Mouse (Mus musculus) layer of hippocampus, adult 9-11 months (tissue): ENCODE data around the gene Gm10382.

Experiments used
- DNase-seq: peaks from one replicate; pipeline ENCODE4 v3.0.0; 2022

The Gm10382 gene

GRCm38 (mm10) chr5:125389131-125389578 lies at the start of gene Gm10382:
Gene Gm10382, plus strand, starts transcription at chr5:125389322.
- DNase-seq: peak; percentile 89

GRCm38 (mm10) chr5:125339851-125340531 lies 49.1 kb upstream of the Gm10382 start:
- DNase-seq: no peak

DNA sequence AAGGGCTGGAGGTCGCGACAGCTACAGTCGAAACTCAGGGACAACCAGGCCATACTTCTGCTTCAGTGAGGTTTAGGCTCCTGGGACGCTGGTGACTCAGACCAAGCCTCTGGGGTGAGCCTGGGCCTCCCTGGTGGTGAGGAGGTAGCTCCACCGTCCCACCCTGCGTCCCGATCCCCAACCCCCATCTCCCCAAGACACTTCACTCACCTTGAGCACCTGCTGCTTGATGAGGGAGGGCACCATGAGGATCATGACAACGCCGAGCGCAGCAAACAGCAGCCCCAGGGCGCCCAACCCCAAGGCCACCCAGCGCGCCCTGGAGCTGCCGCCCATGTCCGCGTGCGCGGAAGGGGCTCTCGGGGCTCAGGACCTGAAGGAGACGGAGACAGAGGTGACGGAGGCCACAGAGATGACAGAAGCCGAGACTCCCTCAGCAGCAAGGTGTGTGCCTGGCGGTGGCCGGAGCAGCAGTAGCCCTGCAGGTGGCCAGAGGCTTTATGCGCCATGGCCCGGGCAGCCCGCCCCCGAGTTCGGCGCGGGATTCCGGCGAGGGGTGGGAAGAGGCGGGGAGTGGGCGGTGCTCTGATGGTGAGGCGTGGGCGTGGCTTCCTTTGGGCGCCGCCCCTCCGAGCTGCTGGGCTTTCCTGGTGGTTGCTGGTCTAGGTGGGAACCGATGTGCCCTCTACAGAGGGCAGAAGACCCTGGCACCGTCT lies 48.4 kb upstream of the Gm10382 start, which contains the start of gene Scarb1:
Scarb1 (minus strand) TSS at position 548 of the 716 bp plus-strand sequence.
- DNase-seq: peak; percentile 89

GRCm38 (mm10) chr5:125341459-125342090 lies 47.5 kb upstream of the Gm10382 start:
- DNase-seq: no peak

- DNase-seq: no peak
These were observed 44.8 kb upstream of the Gm10382 start for GRCm38 (mm10) chr5:125344296-125344695.

DNA sequence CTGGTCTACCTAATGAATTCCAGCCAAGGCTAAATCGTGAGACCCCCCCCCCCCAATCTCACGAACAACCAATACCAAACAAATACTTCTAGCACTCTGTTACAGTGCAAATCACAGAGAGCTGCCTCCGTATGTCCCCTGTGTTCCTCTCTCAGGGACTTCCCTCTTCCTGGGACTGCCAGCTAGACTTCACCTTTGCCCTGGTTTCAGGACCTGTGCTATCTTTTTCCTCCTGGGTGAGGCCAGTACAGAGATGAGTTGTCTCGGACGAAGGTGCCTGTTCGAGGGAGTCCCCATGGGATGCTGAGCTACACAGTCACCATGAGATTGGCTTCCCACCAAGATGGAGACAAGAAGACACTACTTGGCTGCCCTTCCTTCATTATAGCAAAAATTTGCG lies 41.1 kb upstream of the Gm10382 start:
- DNase-seq: no peak

GRCm38 (mm10) chr5:125348487-125348886 lies 40.6 kb upstream of the Gm10382 start:
- peak; percentile 70 for DNase-seq

DNA sequence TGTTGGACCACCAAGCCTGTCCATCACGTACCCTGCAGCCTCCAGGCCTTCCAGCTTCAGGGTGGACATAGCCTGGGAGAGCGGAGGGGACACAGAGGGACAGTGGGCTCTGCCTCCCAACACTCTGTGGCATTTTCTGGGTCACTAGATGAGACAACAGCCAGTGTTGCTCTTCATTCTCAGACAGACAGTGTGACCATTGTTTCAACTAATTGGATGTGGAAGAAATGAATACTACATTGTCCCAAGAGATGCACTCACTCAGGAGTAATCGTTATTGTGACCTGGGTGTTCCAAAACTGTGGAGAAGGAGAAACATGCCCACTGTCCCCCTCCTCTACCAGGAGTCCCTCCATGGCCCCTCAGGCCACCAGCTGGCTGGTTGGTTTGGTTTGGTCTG lies 39.7 kb upstream of the Gm10382 start:
- DNase-seq: no peak

GRCm38 (mm10) chr5:125351057-125351456 lies 38.1 kb upstream of the Gm10382 start:
- no peak for DNase-seq

DNA sequence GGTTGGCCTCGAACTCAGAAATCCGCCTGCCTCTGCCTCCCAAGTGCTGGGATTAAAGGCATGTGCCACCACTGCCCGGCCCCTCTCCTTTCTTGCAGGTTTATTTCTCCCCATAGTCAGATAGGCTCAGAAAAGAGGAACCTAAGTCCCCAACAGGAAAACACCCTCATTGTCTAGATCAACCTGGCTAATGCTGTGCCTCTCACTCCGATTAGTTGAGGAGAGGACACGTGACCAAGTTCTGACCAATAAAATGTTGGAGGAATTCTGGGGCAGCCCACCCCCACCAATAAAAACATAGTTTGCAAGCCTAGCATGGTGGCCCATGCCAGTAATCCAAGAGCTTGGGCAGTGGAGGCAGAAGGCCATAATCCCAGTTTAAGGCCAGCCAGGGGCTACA lies 37.2 kb upstream of the Gm10382 start:
- no peak for DNase-seq

DNA sequence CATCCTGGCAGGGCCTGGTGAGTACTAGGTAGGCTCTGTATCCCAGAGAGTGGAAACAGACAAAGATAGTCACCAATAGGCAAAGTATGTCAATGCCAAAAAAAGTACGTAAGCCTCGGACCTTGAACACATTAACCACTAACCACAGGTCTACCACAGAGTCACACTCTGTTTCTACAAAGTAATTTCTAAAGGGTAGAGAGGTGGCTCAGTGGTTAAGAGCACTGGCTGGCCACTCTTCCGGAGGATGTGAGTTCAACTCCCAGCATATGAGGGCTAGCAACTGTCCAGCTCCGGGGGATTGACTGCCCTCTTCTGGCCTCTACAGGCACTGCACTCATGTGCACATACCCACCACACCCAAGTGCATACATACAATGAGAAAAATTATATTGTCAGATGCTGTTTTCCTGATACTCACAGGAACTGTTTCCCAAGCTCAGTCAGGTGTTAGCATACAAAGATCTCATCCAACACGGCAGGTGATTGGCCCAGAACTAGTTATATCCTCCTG lies 36.3 kb upstream of the Gm10382 start:
- DNase-seq: no peak

DNA sequence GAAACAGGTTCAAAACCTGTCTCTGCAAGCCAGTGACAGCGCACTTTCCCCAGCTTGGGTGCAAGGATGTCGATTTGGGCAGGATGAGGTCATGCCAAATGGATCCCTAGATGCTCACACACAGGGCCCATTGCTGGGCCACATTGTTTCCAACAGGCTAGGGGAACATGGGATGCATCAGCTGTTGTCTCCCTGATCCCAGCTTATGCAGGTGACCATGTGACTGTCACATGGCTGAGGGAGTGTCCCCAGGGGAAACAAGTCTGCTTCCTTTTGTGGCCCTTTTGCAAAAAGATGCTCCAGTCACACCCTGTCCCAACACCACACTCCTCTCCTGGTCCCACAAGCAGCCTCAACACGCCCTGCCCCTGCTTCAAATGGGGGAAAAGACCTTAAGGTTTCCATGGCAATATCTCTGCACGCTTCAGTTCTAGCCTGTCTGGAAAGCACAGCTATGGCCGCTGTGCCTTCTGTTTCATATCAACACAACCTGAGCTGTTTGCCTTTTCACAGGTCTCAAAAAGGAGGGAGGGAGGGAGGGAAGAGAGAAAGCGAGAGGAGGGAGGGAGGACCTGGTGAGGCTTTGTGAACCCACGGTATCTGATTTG lies 34.1 kb upstream of the Gm10382 start:
- no peak for DNase-seq

- no peak for DNase-seq
These were observed 33.5 kb upstream of the Gm10382 start for GRCm38 (mm10) chr5:125355650-125356049.

DNA sequence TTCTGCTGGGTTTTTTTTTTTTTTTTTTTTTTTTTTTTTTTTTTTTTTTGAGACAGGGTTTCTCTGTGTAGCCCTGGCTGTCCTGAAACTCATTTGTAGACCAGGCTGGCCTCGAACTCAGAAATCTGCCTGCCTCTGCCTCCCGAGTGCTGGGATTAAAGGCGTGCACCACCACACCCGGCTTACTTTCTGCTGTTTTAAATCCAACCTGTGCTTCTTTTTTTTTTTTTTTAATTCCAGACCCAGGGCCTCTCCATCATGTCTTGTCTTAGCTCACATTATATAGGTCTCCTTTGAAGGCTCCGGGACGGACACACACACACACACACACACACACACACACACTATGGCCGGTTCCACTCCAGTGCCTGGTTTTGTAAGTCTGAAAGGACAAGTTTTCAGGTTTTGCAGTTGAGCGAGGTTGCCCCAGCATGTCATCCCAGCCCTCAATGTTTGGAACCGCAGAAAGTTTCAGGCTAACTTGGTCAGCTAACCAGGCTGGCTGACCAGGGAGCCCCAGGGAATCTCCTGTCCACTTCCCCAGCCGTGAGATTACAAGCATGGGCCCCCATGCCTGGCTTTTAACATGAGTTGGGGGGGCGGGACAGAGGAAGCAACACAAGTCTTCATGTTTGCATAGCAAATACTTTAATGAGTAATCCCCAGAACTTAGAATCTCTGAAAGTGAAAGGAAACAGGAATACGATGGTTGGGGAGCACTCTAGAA lies 31.4 kb upstream of the Gm10382 start:
- DNase-seq: no peak

DNA sequence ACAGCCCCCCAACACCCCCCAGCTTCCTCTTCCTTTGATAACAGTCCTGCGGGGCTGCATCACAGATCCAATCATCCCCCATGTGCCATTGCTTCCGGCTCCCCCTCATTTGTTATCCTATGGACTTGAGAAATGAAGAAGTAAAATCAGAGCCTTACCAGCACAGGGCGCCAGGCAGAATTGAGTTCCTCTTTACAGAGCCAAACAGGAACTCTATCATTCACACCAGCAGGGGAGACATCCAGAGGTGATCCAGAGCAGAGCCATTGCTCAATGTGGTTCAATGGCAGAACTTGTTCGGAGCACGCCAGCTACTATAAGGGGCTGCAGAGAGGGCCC lies 30.9 kb upstream of the Gm10382 start:
- DNase-seq: peak; percentile 54

DNA sequence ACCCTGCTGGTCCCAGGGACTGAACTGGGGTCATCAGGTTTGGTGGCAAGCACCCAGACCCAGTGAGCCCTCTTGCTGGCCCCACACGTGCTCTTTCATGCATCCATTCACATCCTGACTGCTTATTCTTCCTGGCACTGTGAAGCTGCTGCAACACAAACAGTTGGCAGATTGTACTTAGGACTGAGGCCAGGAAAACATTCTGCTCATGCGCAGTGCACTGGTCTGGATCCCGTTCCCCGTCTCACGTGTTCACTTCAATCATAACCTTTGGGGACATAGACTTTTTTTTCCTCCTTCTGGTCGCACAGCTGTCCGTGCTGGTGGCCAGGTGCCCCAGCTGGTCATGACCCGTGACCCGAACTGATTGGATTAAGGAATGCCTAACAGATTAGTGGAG lies 28.6 kb upstream of the Gm10382 start:
- no peak for DNase-seq

- DNase-seq: no peak
These were observed 28.1 kb upstream of the Gm10382 start for GRCm38 (mm10) chr5:125360981-125361510.

DNA sequence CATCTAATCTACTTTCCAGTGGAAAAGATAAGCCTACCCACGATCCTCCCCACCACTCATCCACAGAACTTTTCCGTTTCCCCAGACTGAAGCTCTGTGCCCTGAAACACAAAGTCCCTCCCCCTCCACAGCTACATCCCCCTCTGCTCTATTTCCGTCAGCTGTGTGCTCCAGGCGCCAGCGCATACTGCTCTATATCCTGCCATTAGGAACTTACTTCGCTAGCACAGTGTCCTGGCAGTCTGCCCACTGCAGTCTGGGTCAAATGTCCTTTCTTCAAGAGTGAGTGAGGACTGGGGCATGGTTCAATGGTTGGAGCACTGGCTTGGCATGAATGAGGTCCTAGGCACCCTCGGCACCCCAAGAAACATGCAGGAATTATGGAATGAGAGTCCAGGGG lies 25.2 kb upstream of the Gm10382 start:
- DNase-seq: peak; percentile 43

DNA sequence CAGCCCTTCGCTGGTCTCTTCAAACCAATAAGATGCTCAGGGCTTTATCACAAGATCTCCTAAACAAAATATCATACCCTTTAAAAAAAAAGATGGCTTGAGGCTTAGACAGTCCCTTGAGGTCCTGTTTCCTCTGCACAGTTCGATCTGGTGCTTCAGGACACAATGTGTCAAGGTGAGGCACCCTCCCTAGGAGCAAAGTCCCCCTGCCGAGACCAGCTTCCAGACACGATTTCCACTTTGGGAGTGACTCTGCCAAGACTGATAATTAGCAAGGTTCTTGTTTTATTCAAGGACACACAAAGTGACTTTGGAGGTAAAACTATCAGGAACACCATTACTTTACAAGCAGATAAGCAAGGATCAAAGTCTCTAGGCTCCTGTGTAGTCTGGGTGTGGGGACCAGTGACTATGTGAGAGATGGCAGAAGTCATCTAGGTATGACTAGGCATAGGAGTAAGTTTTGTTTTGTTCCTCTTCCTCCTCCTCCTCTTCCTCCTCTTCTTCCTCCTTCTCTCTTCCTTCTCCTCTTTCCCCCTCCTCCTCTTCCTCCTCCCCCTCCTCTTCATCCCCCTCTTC lies 24.2 kb upstream of the Gm10382 start:
- no peak for DNase-seq

- no peak for DNase-seq
These were observed 21.0 kb upstream of the Gm10382 start for GRCm38 (mm10) chr5:125368156-125368555.

GRCm38 (mm10) chr5:125368568-125368967 lies 20.6 kb upstream of the Gm10382 start:
- DNase-seq: peak; percentile 67
